Mouse (Mus musculus): ENCODE results near the gene Eva1c. TPM values are rescaled to one million over a fixed set of nuclear protein-coding genes. Genes with fewer than 3 reads are reported as not detected.

Gene Eva1c
- polyA plus RNA-seq, 3 experiments from 2014 or later: not detected

DNA sequence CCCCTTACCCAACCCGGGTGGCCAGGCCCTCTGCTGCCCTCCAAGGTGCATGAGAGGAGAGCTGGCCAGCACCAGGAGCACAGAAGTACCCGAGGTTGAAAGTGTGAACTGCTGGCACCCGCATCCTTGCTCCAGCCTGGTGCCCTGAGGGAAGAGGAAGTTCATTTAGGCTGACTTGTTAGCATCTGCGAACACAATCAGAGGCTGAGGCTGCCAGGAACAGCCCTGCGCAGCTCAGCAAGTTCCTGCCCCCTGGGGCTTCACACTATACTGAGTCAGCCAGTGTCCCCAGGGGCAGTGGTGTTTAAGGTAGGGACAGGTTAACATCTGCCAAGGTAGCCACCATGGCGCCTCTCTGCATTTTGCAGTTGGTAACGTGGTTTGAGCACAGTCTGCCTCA lies 41.6 kb downstream of the Eva1c start:
- no peak for ATAC-seq

DNA sequence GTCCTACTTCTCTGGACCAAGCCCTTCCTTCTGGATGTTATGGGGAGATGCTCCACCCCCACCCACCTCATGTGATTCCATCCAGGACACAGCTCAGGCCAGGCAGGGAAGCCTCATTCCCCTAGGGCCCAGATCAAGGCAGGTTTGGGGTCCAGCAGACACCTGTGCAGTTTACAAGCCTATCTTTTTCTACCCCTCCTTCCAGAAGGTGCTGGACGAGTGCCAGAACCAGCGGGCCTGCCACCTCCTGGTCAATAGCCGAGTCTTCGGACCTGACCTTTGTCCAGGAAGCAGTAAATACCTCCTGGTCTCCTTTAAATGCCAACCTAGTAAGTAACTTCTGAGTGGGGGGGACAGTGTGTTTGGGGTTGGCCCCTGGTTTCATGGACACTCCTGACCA lies 42.8 kb downstream of the Eva1c start:
- ATAC-seq: no peak

DNA sequence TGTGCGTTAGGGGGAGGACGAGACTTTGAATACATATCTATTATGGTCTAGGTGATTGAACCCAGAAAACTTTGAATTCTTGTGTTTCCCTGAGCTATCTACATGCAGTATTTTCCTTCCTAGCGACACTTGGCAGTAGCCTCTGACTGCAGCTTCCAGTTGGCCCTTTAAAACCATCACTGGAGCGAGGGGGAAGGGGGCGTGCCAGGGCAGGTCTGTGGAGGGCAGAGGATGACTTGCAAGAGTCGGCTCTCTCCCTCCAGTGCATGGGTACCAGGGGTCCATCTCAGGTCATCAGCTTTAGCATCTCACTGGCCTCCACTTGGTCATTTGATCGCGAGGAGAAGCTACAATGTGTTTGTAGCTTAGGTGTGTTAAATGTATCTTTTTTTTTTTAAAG lies 46.4 kb downstream of the Eva1c start:
- no peak for ATAC-seq

DNA sequence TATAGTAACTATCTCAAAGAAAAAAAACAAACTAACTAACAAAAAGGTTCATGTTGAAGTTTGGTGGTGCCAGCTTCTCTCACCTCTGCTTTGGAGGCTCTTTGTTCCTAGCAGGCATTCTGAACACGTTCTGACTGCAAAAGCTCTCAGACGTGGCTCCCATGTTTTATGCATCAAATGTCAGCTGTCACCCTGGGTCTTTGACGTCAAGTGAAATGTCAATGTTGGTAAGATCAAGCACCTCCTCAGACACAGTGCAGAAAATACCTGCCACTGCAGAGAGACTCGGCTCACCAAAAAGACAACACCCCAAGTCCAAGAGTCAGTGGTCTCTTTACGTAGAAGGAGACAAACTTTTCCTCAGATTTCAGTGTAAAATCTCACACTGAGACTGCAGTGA lies 48.0 kb downstream of the Eva1c start:
- no peak for ATAC-seq

DNA sequence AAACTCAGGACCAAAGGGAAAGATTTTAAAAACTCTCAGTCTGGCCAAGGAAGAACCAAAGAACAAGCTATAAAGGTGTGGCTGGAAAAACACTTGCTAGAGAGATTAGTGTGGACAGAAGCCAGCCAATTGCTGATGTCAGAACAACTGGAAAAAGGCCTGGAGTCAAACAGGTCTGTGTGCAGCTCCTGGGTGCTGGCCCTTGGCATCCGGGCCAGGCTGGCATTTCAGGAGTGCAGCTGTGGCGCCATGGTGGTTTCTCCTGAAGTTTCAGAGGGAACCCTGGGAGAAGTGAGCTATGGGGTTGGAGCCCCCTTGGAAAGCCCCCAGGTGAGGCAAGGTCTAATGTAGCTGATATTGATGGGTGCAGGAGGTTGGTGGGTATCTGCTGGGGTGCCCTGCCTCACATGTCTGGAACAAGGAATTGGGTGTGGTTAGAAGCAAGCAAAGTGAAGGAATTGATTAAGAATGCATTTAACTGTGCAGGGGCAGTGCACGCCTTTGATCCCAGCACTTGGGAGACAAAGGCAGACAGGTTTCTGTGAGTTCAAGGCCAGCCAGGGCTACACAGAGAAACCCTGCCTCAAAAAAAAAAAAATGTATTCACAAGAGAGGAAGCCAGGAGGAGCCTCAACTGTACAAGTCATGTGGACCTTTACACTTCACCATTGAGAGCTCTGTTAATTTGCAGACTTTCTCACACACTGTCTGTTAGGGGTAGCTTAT lies 51.8 kb downstream of the Eva1c start:
- ATAC-seq: no peak

DNA sequence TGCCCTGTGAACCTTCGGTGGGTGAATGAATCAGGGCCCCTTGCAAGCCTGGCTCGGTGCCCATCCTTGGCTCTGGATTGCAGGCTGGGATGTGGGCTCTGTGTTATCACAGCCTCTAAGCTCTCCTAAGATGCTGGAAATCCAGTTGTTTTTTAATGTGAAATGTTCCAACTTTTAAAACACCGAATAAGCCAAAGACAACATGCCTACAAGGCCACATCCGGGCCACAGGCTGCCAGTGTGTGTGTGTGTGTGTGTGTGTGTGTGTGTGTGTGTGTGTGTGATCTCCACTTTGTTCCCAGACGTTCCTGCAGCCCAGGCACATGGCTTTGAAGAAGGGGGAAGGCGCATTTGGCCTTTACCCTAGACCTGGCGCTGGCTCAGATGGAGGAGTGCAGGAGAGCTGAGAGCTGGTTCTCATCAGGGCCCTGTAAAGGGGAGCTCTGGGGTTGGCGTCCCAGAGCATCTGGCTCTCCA lies 56.0 kb downstream of the Eva1c start:
- ATAC-seq: no peak

DNA sequence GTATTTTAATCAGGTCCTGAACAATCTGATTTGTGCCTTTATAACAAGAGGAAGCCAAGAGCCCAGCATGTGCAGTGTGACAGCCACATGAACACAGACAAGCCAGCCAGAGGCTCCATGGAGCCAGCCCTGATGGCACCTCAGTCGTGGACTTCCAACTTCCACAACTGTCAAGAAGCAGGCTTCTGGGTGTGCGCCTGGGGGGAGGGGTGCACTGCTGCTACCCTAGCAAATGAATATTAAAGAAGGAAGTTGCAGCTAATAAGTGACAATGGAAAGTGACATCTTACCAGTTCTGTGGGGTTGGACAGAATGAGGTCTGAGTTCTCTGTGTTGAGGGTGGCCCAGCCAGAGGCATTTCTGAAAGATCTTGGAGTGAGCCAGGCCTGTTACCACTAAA lies 58.8 kb downstream of the Eva1c start:
- no peak for ATAC-seq

DNA sequence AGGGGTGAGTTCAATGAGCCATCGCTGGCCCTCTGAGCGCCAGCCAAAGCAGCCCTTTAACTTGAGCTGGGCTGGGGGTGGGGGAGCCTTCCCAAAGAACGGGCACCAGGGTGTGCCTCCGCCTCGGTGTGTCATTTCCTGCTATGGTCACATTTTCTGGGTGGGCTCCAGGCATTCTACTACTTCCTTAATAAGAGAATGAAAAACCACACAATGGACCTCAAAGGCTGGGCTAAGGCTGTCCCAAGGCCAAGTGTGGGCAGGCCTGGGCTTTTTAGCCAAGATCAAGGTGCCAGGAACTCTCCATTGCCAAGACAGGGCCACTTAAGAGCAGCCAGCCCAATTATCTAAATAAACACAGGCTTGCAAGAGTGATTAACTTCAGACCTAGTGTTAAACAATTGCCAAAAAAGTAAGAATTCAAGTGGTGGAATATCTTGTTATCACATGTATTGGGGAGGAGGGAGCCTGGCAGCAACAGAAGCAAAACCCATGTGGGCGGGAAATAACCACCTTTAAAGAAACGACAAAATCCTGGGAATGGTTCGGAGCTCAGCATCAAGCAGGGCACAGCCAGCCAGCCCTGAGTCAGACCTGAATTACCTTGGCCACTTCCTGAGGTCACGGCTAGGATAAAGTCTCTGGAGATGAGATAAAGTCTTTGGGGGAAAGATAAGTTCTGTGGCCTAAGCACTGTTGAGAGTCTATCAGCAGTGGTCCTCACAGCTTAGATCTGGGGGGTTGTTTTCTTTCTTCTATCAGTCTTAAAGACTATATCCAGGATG lies 59.5 kb downstream of the Eva1c start:
- no peak for ATAC-seq

DNA sequence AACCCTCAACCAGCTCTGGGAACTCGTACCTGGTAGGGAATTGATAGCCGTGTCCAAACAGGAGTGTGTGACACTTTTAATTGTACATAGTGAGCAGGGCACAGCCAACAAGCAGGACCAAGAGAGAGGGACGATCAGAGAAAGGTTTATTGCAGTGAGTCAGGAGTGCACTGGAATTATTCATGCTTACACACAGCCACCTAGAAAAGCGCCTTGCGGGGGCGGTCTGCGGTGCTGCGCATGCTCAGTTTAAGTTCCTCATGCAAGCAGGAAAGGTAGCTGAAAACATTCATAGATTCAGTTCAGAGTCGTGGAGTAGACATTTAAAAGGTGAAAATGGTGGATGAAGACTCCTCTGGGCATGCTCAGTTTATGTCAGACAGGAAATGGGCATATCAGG lies 64.2 kb downstream of the Eva1c start:
- no peak for ATAC-seq

DNA sequence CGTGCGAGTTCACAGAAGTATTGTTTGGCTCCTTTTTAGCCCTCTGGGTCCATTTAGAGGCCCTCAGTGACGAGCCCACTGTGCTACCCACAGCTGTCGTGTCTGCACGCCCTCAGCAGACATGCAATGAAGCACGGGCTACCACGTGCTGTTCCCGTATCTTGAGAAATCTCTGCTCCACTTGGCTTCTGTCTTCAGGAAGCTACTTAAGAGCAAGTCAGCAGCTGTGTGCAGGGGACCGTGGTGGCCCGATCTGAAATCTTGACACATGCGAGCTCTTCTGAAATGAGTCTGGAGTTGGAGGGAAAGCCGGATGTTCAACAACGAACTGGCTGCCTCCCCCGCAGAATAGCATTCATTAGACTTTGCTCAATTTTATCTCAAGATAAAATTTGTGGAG lies 65.1 kb downstream of the Eva1c start:
- no peak for ATAC-seq

DNA sequence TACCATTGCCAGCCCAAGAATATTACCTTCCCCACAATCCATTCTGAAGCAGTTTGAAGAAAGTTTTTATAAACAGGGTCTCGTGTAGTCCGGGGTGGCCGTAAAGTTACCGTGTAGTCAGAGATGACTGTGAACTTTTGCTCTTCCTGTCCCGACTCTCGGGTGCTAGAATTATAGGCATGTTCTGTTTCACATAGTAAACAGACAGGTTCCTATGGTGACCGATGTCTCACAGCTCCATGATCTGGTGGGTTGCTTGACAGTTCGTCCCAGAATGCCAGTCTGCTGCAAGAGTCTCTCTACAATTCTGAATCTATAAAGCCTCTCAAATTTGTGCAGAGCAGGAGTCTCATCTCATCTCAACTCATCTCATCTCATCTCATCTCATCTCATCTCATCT lies 65.6 kb downstream of the Eva1c start:
- no peak for ATAC-seq

DNA sequence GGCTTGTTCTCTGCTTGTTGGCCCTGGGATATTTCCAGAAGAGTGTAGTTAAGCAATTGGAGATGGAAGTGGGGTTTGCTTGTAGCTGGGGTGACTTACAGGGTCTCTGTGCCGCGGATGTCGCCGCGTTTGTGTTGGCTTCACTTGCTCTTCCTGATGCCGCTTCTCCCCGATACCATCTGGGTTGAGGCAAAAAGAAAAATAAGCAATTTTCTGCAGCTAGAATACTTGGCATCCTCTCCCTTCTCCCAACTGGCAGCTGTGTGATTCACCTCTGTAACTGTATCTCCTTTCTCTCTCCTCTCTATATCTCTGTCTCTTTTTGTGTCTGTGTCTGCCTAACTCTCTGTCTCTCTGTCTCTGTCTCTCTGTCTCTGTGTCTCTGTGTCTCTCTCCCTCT lies 66.5 kb downstream of the Eva1c start:
- ATAC-seq: no peak

DNA sequence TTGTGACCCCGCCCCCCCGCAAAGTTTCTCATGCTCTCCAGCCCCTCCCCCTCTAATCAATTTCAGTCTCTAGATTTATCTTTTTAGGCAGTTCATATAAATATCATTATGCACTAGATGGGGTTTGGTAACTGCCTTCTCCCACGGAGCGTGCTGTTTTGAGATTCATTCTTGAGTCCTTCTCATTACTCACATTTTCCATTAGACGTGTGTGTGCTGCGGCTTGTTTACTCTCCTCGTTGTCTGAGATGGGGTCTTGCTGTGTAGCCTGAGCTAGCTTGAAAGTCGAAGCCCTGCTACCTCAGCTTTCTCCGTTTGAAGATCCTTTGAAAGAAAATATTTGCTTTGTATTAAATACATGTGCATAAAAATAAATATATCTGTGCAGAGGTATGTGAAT lies 67.3 kb downstream of the Eva1c start:
- peak; percentile 52 for ATAC-seq

DNA sequence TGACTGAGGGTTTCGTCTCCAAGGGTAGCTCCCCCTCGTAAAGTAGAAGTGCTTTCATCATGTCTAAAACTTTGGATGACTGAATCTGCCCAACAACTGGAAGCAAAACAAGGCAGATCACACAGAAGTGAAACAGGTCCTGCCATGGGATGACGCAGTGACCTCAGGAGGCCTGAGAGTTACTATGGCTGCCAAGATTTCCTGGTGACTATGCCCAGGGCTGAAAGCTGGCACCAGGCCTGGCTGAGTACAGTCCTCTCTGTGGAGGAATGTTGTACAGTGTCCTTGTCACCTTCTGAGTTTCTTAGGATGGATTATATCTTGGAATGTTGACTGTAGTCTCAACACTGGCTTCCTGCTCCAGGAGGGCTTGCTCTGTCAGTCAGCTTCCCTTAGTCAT lies 71.1 kb downstream of the Eva1c start:
- ATAC-seq: no peak

DNA sequence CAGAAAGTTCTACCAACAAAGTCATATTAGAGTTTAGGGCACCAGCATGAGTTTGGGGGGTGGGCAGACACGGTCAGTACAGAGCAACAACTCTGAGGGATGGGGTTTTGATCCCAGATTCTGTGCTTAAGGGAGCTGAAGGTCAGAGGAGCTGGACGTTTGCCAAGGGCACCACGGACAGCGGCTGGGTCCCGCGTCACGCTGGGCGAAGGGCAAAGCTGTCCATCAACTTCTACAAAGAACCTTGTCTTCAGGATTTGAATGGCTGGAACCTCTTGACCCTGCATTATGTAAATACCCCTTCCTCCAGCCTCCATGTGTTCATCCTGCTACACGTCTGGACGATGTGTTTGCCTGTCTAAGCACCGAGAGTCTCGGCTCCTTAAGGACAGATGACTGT lies 73.0 kb downstream of the Eva1c start:
- no peak for ATAC-seq

DNA sequence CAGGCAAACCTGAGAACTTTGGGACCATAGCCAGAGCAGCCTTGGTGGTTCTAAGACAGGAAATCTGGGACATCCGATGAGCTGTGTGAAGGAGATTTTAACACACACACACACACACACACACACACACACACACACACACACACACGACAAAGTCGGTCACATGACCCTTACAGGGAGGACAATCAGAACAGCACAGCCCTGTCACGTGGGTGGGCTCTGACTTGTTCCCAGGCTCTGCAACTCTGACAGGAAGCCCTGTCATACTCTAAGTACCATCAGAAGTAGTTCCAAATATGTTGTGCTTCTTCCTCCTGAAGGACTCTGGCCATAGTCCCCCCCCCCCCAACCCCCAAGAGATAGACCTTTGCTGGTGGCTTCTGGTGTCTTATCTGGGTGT lies 74.8 kb downstream of the Eva1c start:
- no peak for ATAC-seq

DNA sequence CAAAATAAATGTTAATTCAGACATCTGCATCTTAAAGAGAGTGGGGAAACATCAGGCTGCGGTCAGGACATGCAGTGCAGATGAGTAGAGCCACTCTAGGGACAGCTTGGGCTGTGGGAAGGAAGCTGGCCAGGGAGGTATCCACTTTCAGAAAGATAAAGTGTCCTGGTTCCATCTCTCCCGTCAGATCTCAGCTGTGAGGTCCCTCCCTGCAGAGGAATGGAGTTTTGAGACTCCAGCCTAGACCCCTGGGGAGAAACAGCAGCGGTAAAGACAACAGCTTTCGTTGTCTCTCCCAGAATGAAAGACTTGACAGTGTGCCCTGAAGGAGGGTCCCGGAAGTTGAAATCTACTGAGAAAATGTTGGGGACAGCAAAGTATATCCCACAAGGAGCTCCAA lies 76.8 kb downstream of the Eva1c start:
- no peak for ATAC-seq

DNA sequence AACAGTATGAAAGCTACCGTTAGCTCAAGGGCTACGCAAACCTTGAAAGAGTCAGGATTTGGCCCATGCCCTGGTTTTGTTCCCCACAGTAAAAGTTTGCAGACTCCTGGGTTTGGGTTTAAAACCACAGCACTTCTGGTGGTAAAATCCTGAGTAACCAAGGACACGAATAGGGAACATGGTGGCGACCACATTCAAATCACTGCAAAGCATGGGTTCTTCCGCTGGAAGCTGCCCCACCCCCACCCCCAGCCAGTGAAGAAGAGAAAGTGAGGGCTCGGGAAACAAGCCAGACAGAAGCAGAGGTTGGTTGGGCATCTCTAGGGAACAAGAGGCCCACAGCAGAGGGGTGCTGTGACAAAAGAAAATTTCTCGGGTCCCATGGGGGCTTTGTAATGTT lies 80.7 kb downstream of the Eva1c start:
- no peak for ATAC-seq

DNA sequence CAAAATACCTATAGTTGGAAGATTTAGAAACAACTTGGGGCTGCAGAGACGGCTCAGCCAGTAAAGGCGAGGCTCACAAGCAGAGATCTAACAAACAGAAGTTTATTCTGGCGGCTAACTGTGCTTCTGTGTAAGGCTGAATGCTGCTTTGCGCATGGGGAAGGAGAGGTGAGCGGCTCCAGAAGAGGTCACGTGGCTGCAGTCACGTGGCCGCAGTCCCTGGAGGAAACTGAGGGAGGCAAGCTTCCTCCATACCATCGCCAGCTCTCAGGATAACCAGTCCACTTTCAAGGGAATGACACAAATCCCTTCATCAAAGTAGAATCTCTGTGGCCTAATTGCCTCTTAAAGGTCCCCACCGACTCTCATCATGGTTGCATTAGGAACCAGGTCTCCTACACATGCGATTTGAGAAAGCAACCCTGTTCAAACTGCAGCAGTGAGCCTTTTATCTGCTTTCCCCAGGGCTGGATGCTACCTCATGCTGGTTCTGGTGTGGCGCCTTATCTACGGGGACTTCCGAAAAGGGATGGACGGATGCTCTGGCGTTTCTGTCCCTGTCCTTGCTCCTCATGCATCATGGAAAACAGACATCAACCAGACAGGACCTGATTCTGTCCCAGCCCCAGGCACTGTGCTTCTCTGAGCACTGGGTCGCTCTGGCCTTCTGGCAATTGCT lies 84.5 kb downstream of the Eva1c start:
- ATAC-seq: no peak

DNA sequence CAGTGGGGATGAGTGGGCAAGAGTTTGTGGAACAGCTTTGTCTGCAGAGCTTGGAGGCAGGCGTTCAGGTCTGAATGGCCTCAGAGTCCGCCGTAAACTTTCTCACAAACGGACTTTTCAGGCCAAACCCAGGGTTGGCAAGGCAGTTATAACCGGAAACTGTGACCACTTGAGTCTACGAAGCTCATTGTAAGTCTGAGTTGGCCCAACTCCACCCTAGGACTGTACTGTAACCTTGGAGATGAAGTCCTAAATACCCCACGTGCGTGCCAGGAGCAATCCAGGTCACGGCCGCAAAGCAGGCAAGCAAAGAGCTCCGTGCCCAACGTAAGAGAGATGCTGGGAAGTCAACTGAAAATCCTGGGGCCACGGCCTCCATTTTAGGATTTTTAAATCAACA lies 85.2 kb downstream of the Eva1c start:
- no peak for ATAC-seq

DNA sequence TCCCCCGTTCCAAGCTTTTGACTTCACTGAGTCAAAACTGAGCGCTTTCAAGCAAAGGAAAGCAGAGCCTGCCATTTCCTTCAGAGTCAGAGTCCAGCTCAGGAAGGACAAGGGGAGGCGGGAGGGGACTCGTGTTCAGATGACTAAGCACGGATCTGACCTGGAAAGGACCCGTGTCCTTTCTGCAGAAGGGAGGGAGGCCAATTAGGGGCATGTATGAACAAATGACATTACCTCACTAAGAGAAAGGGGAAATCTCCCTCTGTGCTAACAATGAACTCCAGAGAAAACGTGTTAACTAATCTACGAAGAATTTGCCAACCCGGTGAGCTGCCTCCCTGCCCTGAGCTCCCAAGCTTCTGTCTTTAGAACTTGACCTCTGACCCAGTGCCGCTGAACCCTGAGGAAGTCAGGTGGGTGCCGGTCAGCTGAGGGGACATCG lies 89.5 kb downstream of the Eva1c start:
- ATAC-seq: no peak

DNA sequence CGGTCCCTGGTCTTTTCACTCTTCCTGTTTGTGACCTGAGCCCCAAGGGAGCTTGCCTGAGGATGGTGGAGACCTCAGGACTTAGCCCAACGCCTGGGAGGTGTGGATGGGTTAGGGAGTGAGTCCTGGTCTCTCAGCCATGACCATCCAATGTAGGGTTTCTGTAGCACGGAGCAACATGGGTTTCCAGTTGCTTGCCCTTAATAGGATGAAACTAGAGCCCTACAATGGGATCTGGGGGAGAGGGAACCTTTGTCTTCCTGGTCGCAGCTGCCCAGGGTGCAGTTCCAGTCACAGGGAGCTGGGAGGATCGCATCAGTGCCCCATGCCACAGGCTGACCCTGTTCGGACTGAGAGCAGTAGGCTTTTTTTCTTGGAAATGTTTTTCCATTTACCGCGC lies 90.6 kb downstream of the Eva1c start:
- ATAC-seq: no peak

DNA sequence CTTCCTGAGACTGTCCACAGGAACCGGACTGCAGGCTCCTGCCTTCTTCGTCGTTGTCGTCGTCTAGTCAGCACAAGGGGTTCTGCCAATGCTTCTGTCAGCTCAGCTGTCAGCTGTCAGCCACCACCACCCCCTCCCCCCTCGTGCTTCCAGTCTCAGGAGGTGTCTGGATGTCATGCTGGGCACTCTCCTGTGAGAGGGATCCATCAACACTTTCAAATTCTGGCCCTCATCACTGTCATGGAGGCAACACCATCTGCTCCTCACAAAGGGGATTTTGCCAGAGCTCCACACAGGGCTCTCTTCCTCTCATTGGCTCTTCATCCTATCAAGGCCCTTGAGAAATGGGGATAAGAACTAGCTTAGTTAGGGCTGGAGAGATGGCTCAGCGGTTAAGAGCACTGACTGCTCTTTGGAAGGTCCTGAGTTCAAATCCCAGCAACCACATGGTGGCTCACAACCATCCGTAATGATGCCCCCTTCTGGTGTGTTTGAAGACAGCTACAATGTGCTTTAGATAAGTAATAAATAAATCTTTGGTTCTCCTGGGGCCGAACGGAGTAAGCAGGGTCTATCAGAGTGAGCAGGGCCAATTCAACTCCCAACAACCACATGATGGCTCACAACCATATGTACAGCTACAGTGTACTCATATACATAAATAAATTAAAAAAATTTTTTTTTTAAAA lies 95.1 kb downstream of the Eva1c start:
- ATAC-seq: no peak

Data from inflammation-experienced regulatory T-cells, adult 6 months (primary cell).